Mouse (Mus musculus): Measurements from ENCODE around the gene Fcgrt. TPM values are rescaled to one million over a fixed set of nuclear protein-coding genes. Genes with fewer than 3 reads are reported as not detected.
"Not testable (repeated sequence)": the region's sequence is repeated elsewhere in the genome, so short reads cannot be mapped to it uniquely, and the experiment has no call there.

The Fcgrt gene
- total RNA-seq, 4 experiments from 2014 or later, result 105 to 151 (median 125) TPM

DNA sequence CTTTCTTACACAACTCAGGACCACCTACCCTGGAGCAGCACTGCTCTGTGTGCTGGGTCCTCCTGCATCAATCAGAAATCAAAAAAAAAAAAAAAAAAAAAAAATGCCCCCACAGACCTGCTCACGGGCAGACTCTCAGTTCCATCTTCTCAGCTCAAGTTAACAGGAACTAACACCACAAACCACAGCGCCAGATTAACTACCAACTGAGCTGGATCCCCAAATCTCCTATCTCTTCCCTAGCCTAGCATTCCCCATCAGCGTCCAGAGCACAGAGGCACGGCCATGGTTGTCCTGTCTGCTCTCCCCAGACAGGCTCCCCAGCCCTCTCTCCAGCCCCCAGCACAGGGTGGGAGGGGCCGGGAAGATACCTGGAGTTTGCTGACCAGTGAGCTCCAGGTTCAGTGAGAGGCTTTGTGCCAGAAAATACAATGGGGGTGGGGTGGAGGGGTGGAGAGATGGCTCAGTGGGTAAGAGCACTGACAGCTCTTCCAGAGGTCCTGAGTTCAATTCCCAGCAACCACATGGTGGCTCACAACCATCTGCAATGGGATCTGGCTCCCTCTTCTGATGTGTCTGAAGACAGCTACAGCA is 3.5 kb upstream of the Fcgrt start:
- DNase-seq, result no peak

DNA sequence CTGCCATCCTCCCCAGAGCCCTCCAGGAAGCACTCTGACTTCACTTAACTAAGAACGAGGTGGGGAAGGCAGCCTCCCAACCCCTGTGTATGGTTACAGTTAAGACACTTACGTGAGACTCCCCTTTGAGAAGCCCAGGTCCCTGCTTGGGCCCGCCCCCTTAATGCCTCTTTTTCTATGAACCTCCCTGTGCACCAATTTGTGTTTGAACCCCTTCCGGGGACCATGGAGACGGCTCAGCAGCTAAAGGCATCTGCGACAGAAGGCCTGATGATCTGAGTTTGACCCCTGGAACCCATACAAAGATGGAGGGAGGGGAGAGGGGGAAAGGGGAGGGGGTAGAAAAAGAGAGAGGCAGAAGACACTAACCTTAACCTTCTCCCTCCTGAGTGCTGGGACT is 2.8 kb upstream of the Fcgrt start:
- DNase-seq, result no peak

GRCm38 (mm10) chr7:45105491-45105890 is 1.8 kb upstream of the Fcgrt start:
- no peak for DNase-seq

DNA sequence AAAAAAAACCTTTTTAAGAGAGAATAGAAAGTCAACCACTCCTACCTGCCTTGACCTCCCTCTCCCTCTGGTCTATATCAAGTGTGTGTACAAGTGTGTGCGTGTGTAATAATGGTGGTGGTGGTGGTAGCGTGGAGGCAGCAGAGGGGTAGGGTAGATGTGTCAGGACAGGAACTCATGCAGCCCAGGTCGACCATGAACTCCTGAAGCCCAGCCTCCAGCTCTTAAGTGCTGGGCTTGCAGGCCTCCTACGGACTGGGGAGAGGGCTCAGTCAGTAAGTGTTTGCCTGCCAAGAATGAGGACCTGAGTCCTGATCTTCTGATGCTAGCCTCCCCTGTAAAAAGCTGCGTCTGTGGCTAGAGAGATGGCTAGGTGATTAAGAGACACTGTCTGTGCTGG is 1.3 kb upstream of the Fcgrt start:
- DNase-seq, result no peak

GRCm38 (mm10) chr7:45102940-45103585 is 588 bp downstream of the Fcgrt start:
- no peak for DNase-seq

DNA sequence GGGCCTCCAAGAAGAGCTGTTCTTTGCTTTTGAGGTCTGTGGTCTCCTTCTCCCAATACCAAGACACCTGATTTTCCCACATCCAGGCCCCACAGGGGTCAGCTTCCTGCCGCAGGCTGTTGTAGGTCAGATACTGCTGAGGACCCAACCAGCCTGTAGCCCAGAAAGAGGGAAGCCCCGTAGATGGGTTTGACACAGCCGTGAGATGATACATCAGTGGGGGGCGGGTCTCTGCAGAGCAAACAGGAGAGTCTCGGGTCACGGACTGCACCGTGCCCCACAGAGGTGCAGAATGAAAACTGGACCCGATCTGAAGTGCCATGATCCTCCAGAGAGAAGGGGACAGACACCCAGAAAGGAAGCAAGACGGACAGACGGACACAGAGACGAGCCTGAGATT is 1.2 kb downstream of the Fcgrt start:
- no peak for DNase-seq

DNA sequence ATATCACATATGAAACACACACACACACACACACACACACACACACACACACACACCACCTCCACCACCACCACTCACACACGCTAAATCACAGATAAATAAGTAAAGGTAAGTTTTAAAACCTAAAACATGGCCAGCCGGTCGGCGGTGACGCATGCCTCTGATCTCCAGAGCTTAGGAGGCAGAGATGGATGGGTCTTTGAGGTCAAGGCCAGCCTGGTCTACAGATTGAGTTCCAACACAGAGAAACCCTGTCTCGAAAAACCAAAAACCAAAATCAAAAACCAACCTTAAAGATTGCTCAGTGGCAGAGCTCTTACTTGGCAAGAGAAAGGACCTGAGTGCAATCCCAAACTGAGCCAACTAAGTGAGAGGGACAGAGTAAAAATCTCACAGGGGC is 3.6 kb downstream of the Fcgrt start:
- no peak for DNase-seq

DNA sequence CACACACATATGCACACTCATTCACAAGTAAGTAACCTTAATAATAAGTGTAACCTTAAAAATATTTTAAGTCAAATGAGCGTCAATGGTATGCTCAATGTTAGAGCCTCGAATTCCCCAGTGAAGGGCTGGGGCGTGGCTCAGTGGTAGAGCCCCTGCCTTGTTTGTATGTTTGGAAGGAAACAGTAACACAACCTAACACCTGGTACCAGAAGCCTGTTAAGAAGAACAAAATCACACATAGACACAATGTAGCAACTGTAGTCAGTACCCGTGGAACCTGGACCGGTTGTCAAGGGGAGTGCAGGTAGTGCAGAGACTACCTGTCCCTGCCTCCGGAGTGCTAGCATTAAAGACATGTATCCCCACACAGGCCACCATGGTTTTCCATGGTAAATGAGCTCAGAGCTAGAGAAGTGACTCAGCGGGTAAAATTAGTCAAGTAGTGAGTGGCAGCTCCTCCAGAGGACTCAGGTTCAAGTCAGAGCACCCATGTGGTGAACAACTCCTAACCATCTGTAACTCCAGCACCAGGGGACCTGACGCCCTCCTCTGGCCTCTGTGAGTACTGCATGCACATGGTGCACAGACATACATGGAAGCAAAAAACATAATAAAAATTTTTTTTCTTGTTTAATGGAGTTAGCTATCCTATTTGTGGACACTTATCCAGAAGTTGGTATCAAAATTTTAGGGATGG is 5.0 kb downstream of the Fcgrt start:
- DNase-seq, result no peak

DNA sequence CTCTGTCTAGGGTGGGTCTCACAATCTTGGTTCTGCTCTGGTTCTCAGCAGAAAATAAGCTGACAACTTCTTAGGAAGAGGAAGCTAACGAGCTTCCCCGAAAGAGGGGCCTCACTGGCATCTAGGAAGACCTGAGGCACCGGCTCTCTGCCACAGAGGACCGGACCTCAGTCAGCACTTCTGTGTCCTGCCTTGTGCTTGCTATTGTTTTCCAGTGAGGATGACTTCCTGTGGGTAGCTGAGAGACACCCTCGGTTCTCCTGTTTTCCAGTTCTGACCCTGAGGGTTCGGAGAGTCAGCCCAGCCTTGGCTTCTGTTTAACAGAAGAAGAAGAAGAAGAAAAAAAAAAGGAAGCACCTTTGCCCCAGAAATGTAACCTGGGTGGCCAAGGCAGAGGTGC is 6.2 kb downstream of the Fcgrt start:
- DNase-seq, result no peak

- not testable (repeated sequence) for DNase-seq
Measured at GRCm38 (mm10) chr7:45095965-45096364, 7.7 kb downstream of the Fcgrt start.

DNA sequence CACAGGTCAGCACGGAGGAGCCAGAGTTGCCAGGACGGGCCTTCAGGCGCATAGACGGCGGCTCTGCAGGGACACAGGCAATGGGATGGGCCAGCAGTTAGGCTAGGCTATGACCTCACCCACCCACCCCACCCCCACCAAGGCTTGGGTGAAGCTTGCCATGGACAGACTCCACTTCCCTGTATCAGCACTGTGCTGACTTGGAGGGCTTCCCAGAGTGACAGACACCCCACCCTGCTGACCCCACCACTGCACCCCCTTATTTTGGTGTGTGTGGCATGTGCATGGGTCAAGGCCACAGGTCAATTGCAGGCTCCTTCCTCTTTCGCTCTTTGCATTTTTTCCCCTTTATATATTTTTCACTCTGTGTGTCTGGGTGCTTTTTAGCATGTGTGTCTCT is 8.3 kb downstream of the Fcgrt start:
- DNase-seq, result no peak

DNA sequence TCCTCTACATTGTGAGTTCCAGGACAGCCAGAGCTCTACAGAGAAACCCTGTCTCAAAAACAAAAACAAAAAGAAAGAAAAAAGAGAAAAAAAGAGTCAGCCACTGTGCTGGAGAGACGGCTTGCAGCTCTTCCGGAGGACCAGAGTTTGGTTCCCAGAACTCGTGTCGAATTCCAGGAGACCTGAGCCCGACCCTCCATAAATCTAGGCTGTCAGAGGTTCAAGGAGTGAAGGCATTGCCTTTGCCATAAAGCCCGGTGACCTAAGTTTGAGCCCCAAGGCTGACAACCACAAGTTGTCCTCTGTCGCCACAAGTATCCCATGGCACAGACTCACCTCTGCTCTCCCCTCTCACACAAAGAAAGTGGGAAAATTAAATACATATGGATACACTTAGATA is 9.5 kb downstream of the Fcgrt start:
- DNase-seq, result no peak

DNA sequence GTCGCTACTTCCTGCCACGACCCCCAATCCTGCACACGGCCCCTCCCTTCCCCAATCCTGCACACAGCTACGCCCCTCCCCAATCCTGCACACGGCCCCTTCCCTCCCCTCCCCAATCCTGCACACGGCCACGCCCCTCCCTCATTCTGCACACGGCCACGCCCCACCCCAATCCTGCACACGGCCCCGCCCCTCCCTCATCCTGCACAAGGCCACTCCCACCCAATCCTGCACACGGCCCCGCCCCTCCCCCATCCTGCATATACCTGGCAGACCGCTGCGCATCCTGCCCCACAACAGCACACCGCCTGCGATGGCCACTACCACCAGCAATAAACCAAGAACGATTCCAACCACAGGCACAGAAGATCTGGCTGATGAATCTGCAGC is 10.1 kb downstream of the Fcgrt start:
- no peak for DNase-seq

DNA sequence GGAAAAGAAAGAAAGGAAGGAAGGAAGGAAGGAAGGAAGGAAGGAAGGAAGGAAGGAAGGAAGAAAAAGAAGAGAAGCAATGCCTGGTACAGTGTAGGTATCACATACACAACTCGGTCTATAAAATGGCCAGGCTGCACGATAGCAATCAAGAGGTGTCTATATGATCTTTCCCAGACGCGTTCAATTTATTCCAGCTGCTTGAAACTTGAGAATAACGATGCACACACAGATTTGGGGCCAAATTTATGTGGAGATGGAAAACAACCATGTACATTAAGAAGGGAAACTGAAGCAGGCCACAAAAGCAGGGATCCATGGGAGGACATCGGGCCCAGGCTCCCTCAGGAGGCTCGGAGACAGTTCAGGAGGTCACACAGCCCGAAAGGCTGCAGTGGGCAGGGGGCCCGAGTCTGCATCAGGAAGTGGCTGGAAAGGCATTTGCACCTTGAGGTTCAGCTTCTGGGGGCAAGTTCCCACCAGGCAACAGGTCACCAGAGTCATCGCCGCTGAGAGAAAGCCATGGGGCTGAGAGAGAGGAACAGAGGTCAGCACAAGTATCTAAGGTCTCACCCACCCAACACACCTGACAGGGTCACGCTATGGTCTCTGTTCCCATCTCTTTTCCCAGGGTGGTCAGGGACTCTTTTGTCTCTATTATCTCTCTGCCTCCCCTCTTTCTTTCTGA is 10.7 kb downstream of the Fcgrt start:
- no peak for DNase-seq

GRCm38 (mm10) chr7:45092048-45092447 is 11.6 kb downstream of the Fcgrt start, which contains the start of gene Rcn3:
TSS of gene Rcn3 (minus strand) at chr7:45092221.
- no peak for DNase-seq

DNA sequence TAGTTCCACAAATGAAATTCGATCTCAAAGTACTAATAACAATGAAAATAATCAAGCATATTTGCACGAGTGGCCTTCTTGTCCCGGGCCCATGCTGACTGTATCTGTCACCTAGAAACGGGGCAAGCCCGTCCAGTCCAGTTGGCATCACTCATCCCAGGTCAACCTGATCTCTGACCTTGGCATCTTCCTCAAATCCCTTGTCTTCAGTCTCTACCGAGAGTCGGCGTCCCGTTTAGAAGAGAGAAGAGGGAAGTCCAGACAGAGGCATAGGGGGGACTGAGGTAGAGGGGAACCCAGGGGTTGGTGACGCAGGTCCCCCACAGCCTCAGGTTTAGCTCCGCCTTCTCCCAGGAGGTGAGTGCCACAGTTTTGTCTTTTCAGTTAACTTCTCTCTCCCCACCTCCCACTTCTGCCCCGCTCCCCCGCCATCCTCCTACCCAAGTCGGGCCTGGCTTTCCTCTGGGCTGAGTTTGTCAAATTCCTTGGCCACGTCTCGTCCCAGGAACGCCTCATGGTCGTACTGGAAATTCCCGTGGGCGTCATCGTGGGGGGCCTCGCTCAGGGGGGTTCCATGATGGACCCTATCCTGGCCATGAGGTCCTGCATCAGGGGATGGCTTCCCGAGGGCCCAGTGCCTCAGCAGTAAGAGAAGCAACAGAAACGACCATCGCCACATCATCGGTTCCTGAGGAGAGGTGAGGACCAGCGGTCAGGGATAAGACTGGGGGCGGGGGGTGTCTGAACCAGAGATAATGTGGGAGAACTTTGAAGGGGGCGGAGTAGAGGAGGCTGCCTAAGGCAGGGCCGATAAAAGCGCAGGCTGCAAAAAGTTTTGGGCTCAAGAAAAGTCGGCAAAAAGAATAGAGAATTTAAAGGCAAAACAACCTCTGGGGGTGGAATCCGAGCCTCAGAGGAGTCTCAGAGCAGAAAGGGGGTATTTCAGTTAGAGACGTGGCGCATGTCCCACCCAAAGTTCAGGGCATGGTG is 12.4 kb downstream of the Fcgrt start:
- DNase-seq, result no peak

DNA sequence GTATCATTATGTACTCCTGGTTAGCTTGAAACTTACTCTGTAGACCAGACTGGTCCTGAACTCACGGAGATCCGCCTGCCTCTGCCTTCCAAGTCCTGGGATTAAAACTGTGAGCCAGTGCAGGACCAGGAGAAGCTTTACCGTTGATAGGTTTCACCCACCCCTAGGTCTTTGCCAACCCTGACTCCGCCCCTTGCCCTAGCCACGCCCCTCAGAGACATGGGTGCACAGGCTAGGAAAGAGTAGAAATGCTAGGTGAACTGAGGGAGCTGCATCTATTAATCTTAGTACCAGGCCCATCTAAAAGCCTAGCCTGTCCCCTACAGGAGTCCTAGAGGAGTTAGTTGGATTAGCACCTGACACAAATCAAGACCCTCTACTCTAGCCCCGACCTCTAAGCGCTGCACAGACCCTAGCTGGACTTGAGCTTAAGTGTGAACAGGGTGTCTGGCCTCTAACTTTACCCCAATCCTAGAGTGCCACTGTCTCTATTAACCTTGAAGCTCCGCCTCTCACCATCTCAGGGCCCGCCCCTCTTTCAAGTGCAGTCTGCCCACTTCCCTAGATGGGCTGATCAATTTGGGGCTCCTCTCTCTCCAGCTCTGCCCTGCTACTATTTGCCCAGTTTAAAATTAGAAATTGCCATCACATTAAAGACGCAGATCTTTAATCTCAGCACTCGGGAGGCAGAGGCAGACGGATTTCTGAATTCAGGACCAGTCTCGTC is 13.2 kb downstream of the Fcgrt start:
- DNase-seq, result no peak

DNA sequence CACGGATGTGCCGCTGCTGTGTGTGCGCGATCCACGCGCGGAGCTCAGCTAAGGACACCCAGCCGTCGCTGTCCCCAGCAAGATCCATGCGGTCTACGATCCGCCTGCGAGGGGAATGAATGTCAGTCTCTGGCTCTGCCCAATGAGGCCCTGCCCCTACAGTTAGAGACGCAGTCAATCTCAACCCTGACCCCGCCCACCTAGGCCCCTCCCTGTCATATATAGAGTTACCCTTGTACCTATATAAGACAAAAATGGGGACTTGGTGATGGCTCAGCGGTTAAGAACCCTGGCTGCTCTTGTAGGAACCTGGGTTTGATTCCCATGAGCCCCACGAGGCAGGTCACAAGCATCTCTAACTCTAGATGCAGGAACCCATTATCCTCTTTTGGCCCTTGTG is 15.1 kb downstream of the Fcgrt start:
- no peak for DNase-seq

DNA sequence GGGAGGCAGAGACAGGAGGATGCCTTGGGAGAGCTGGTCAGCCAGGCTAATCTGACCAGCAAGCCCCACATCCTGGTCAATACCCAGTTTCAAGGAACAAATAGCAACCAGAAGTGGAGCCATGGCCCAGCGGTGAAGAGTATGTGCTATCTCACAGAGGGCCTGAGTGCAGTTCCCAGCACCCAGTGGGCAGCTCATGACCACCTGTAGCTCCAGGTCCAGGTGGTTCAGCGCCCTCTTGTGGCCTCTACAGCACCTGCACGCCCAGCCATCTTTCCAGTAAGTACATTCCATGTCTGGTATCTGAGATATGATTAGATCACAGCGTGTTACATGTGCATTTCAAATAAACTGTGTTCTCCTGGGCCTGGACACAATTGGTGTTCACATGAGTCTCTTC is 17.6 kb downstream of the Fcgrt start:
- DNase-seq, result no peak

DNA sequence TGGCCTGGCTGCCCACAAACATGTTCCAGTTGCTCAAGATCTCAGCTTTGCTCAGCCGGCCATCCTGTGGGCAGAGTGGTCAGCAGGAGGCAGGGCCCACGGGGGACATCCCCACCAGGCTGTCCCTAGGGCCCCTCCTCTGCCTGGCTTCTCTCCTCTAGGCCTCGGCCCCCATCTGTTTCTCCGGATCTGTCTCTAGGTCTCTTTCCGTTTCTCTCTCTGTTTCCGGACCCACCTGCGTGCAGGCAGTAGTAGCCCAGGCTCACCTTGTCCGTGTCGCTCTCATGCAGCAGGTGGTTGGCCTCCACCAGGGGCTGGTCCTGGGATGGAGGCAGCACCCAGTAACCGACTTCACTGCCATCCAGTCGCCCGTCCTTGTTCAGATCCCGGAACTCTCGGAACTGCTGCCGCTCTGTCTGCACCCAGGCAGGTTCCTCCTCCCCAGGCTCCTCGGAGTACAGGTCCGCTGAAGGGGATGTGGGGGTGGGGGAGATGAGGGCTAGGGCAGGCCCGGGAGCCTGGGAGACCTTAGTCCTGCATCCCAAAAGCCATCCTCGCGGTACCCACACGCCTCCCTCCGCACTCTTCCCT is 20.3 kb downstream of the Fcgrt start:
- DNase-seq, result no peak

Data from adrenal gland, adult 8-10 months (tissue).